Mouse (Mus musculus): ENCODE results near the gene Ctsg. TPM values are rescaled to one million over a fixed set of nuclear protein-coding genes. Genes with fewer than 3 reads are reported as not detected.

The Ctsg gene
- polyA plus RNA-seq (2012; rRNA removed): 28.2 and 49.2 TPM in 2 replicates

DNA sequence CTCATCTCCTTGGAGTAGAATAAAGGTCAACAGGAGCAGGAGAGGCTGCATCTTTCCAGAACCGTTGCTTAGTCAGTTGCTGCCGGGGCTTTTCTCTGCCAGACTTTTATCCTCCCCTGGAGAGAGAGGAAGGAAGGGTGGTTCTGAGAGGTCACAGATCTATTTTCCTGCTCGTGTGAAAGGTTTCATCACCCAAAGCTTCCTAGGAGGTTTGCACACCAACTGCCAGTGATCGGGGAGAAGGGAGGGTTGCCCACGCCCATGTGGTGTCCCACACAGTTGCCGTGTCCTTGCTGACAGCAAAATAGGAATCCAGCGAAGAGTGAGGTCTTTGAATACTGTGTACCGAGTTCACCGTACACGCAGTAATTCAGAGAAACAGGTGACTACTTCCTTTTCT is at the start of gene Ctsg:
Gene Ctsg (minus strand): TSS at position 189 of the 400 bp plus-strand sequence.

GRCm38 (mm10) chr14:56132508-56132907 is 30.1 kb upstream of the Ctsg start, which contains the start of gene Gzmd:
Gene Gzmd (minus strand): TSS chr14:56132608.

GRCm38 (mm10) chr14:56120525-56120924 is 18.2 kb upstream of the Ctsg start, which contains the start of gene Gzme:
Gene Gzme (minus strand): TSS chr14:56120625.

GRCm38 (mm10) chr14:56085167-56085566 is 17.2 kb downstream of the Ctsg start, which contains the start of gene Mcpt8:
Gene Mcpt8 (minus strand): TSS chr14:56085273.

GRCm38 (mm10) chr14:56062213-56062612 is 40.2 kb downstream of the Ctsg start, which contains the start of gene Mcpt4:
Gene Mcpt4 (minus strand): TSS chr14:56062313.

Other genes starting within 250 kb of the Ctsg start
- gene Nynrin, start 248.6 kb downstream of the Ctsg start, polyA plus RNA-seq (2012; rRNA removed): 1.6 and 1.7 TPM in 2 replicates
- gene Cbln3, start 218.2 kb downstream of the Ctsg start, polyA plus RNA-seq (2012; rRNA removed): 0.10 and 0.16 TPM in 2 replicates
- gene Khnyn, start 217.6 kb downstream of the Ctsg start, polyA plus RNA-seq (2012; rRNA removed): 7.3 and 8.4 TPM in 2 replicates
- gene Sdr39u1, start 202.3 kb downstream of the Ctsg start, polyA plus RNA-seq (2012; rRNA removed): 5.3 and 6.1 TPM in 2 replicates
- 0.07 and 0.12 TPM in 2 replicates for gene Cma1, start 157.9 kb downstream of the Ctsg start, polyA plus RNA-seq (2012; rRNA removed)
- not detected in 2 replicates for gene Cma2, start 151.6 kb downstream of the Ctsg start, polyA plus RNA-seq (2012; rRNA removed)
- 0.02 TPM in 1 of 2 replicates, not detected in the other for gene Mcpt1, start 84.6 kb downstream of the Ctsg start, polyA plus RNA-seq (2012; rRNA removed)
- gene Mcpt9, start 72.1 kb downstream of the Ctsg start, polyA plus RNA-seq (2012; rRNA removed): not detected in 2 replicates
- gene Mcpt2, start 60.5 kb downstream of the Ctsg start, polyA plus RNA-seq (2012; rRNA removed): 0.03 and 0.05 TPM in 2 replicates
- gene Mcpt4, start 40.3 kb downstream of the Ctsg start, polyA plus RNA-seq (2012; rRNA removed): not detected in 2 replicates
- gene Mcpt8, start 17.3 kb downstream of the Ctsg start, polyA plus RNA-seq (2012; rRNA removed): 1.3 and 1.4 TPM in 2 replicates
- 0.06 TPM in 1 of 2 replicates, not detected in the other for gene Gzme, start 18.1 kb upstream of the Ctsg start, polyA plus RNA-seq (2012; rRNA removed)
- gene Gzmd, start 30.0 kb upstream of the Ctsg start, polyA plus RNA-seq (2012; rRNA removed): 0.12 TPM in 1 of 2 replicates, not detected in the other
- 0.03 and 0.05 TPM in 2 replicates for gene Gzmg, start 57.0 kb upstream of the Ctsg start, polyA plus RNA-seq (2012; rRNA removed)
- not detected in 2 replicates for gene Gzmn, start 72.0 kb upstream of the Ctsg start, polyA plus RNA-seq (2012; rRNA removed)
- 0.03 and 0.17 TPM in 2 replicates for gene Gzmf, start 108.8 kb upstream of the Ctsg start, polyA plus RNA-seq (2012; rRNA removed)
- gene Gzmc, start 132.1 kb upstream of the Ctsg start, polyA plus RNA-seq (2012; rRNA removed): 0.03 TPM in 1 of 2 replicates, not detected in the other
- gene Gzmb, start 159.7 kb upstream of the Ctsg start, polyA plus RNA-seq (2012; rRNA removed): 0.05 and 0.06 TPM in 2 replicates

Measured in liver, embryonic 14 days (tissue).